Mouse (Mus musculus): ENCODE data around the gene Gm4559.
"Not testable (repeated sequence)": the region's sequence is repeated elsewhere in the genome, so short reads cannot be mapped to it uniquely, and the experiment has no call there.

Gm4559 gene

GRCm38 (mm10) chr7:142258254-142258653, 15.9 kb downstream of the Gm4559 start, which contains the start of gene Gm2431:
Gm2431 (minus strand) TSS chr7:142258354.
- DNase-seq: not testable (repeated sequence)

GRCm38 (mm10) chr7:142255517-142255916, 18.6 kb downstream of the Gm4559 start:
- DNase-seq: peak; percentile 16 to 68

- peak; percentile 20 to 69 for DNase-seq
These were observed 24.3 kb downstream of the Gm4559 start for GRCm38 (mm10) chr7:142249824-142250223.

- no peak for DNase-seq
These were observed 33.2 kb downstream of the Gm4559 start, which contains the start of gene Gm40460 for GRCm38 (mm10) chr7:142240978-142241377. Gm40460 (minus strand) TSS chr7:142241078.

- DNase-seq: no peak
These were observed 42.6 kb downstream of the Gm4559 start for GRCm38 (mm10) chr7:142231540-142231939.

- not testable (repeated sequence) for DNase-seq
These were observed 44.3 kb downstream of the Gm4559 start, which contains the start of gene Krtap5-5 for GRCm38 (mm10) chr7:142229871-142230270. Krtap5-5 (minus strand) TSS chr7:142229971.

- DNase-seq: no peak
These were observed 49.6 kb downstream of the Gm4559 start for GRCm38 (mm10) chr7:142224518-142224917.

All from kidney, postnatal 36 days (tissue).